Mouse (Mus musculus): ENCODE measurements around the gene Capn15.
A peak's percentile ranks its signal among the peaks of the same experiment; 100 is the strongest.

The Capn15 gene

GRCm38 (mm10) chr17:25985306-25986294 is at the start of gene Capn15:
Capn15 (minus strand) TSS chr17:25985796.
- peak; percentile 95 for DNase-seq (ENCODE audit: low spot score)

DNA sequence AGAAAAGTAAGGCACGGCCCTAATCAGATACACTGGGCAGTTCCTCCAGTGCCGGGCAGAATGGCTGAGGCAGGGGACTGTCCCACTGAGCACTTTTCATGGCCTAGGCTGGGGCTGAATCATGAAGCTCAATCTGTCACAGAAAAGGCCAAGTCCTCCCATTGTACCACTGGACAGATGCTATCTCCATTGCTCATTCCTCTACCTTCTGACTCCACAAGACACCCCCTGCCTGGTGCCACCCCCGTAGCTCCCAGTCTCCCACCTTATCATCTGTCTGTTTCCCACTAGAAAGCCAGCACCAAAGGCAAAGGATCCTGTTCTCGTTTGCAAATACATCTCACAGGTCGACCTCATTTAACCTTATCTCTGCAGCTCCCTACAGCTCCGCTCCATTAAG is 46.4 kb upstream of the Capn15 start:
- no peak for DNase-seq (ENCODE audit: low spot score)

DNA sequence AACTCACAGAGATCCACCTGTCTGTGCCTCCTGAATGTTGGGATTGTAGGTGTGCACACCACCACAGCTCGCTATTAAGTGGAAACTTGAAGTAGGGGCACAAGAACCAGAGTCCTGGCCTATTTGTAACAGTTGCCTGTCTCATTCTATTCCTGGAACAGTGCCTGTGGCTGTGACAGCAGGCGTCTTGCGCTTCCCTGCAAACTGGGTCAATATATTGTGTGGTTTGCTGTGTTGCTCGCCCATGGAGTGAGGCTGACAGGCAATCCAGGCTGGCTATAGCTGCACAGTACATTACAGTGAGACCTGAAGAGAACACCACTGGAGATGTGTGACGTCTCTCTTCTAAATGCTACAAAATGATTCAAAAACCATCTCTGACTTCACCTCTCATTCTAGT is 46.0 kb upstream of the Capn15 start:
- DNase-seq (ENCODE audit: low spot score): no peak

GRCm38 (mm10) chr17:26028261-26028660 is 42.7 kb upstream of the Capn15 start:
- no peak for DNase-seq (ENCODE audit: low spot score)

GRCm38 (mm10) chr17:26024674-26025073 is 39.1 kb upstream of the Capn15 start:
- no peak for DNase-seq (ENCODE audit: low spot score)

- DNase-seq (ENCODE audit: low spot score): no peak
Observed at GRCm38 (mm10) chr17:26023966-26024365, 38.4 kb upstream of the Capn15 start.

DNA sequence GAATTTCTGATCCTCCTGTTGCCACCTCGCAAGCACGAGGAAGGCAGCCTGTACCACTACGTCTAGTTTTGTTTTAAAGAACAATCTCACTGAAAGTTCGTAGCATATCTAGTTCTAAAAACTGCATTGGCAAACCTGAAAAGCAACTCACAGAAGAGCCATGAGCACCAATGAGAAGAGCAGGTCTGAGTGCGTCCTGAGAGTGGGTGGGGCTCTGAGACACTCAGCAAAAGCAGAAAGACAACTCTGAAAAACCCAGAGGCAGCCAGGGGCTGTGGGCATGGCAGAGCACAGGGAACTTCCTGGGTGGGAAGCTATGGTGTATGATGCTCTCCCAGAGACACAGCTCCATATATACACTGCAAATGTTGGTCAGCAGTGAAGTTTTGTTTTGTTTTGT is 37.6 kb upstream of the Capn15 start:
- no peak for DNase-seq (ENCODE audit: low spot score)

- DNase-seq (ENCODE audit: low spot score): no peak
Observed at GRCm38 (mm10) chr17:26021728-26022341, 36.2 kb upstream of the Capn15 start.

- no peak for DNase-seq (ENCODE audit: low spot score)
Observed at GRCm38 (mm10) chr17:26020848-26021347, 35.3 kb upstream of the Capn15 start.

GRCm38 (mm10) chr17:26018388-26018787 is 32.8 kb upstream of the Capn15 start:
- no peak for DNase-seq (ENCODE audit: low spot score)

GRCm38 (mm10) chr17:26017949-26018348 is 32.4 kb upstream of the Capn15 start:
- DNase-seq (ENCODE audit: low spot score): no peak

GRCm38 (mm10) chr17:26017021-26017420 is 31.4 kb upstream of the Capn15 start:
- DNase-seq (ENCODE audit: low spot score): no peak

- peak; percentile 77 for DNase-seq (ENCODE audit: low spot score)
Observed at GRCm38 (mm10) chr17:26013711-26014110, 28.1 kb upstream of the Capn15 start.

DNA sequence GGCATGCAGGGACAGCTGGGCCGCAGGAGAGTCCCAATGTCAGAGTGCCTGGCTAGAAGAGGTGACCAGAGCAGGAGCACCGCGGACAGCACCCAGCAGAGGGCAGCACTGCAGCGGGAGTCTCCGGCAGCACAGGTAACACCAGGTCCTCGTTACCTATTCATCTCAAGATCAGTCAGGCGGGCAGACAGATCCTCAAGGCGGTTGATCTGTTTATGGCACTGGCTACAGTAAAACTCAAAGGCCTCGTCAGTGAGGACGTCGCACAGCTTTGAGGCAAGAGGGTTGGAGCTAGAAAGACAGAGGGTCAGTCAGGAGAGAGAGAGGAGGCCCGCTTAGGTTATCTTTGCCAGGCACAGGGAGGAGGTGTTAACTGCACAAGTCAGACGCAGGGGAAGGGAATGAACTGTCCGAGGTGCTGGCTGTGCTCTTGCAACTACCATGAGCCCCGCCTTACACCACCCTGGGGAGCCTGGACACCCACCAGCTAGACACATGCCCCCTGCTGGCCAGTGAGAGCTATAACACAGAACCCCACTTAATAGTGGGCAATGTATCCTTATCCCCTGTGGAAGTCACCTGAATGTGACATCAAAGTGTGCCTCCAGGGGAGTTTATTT is 26.4 kb upstream of the Capn15 start:
- DNase-seq (ENCODE audit: low spot score): peak; percentile 68

DNA sequence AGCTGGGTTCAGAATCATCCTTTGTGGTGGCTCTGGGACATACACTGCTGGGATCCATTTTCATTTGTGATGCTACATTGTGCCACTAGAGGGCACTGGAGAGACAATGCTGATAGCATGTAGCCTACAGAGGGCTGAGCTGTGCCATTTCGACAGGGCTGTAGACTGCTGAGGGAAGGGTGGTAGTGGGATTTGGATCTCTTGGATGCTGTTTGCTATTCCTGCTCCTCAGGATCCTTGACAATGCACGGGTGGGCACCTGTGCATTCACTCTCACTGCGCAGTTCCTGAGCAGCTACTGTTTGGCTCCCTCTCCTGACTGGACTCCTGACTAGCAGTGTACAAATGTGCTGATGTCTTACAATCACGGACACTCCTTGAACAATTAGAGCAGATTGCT is 23.9 kb upstream of the Capn15 start:
- peak; percentile 90 for DNase-seq (ENCODE audit: low spot score)

- DNase-seq (ENCODE audit: low spot score): no peak
Observed at GRCm38 (mm10) chr17:26008787-26009186, 23.2 kb upstream of the Capn15 start.

DNA sequence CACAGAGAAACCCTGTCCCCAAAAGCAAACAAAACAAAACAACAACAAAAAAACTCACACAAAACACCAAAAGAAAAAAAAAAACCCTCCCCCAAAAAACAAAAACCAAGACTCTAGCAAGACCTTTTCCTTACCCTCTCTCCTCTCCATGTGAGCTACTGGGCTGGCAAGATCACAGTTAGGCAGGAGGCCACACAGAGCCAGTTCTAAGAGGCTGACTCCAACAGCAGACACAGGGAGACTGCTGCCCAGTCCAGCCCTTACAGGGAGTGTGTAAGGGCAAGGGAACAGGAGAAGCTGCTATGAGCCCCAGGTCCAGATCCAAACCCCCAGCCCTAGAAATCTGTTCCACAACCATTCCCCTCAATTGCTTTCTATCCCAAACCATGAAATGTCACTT is 22.7 kb upstream of the Capn15 start:
- DNase-seq (ENCODE audit: low spot score): no peak

- no peak for DNase-seq (ENCODE audit: low spot score)
Observed at GRCm38 (mm10) chr17:26007646-26008045, 22.1 kb upstream of the Capn15 start.

GRCm38 (mm10) chr17:26005731-26006450 is 20.3 kb upstream of the Capn15 start:
- no peak for DNase-seq (ENCODE audit: low spot score)

GRCm38 (mm10) chr17:26004711-26005110 is 19.1 kb upstream of the Capn15 start:
- DNase-seq (ENCODE audit: low spot score): no peak

- DNase-seq (ENCODE audit: low spot score): no peak
Observed at GRCm38 (mm10) chr17:26003864-26004263, 18.3 kb upstream of the Capn15 start.

- DNase-seq (ENCODE audit: low spot score): no peak
Observed at GRCm38 (mm10) chr17:25998425-25998824, 12.8 kb upstream of the Capn15 start.

Measured in layer of hippocampus, adult 11-12 months (tissue).